Mouse (Mus musculus) liver, embryonic 12.5 days (tissue): ENCODE measurements around the gene Pih1d1. TPM values are rescaled to one million over a fixed set of nuclear protein-coding genes. Genes with fewer than 3 reads are reported as not detected.
"Not testable (repeated sequence)": the region's sequence is repeated elsewhere in the genome, so short reads cannot be mapped to it uniquely, and the experiment has no call there.

Source experiments
- ATAC-seq: fragments of 200-750 bp; cut with Nextera tagmentation; 2 replicates; pipeline ENCODE4 v1.8.0; 2017; ENCODE audit warnings: moderate number of reproducible peaks, mild to moderate bottlenecking, moderate library complexity
- H3K27ac ChIP-seq: fragments of 300-500 bp; sonication (generic); 2 replicates; pipeline ENCODE4 v1.5.1; 2016; ENCODE audit warnings: mild to moderate bottlenecking
- H3K27me3 ChIP-seq: fragments of 300-500 bp; sonication (generic); replicated peaks from 2 replicates; pipeline ENCODE4 v1.6.1; 2016; ENCODE audit warnings: mild to moderate bottlenecking, moderate library complexity
- H3K36me3 ChIP-seq: fragments of 300-500 bp; sonication (generic); 2 replicates; pipeline ENCODE4 v1.6.1; 2016; ENCODE audit warnings: mild to moderate bottlenecking, moderate library complexity
- H3K4me1 ChIP-seq: fragments of 300-500 bp; sonication (generic); 2 replicates; pipeline ENCODE4 v1.6.1; 2016
- H3K4me2 ChIP-seq: fragments of 300-500 bp; sonication (generic); 2 replicates; pipeline ENCODE4 v1.6.1; 2016; ENCODE audit warnings: mild to moderate bottlenecking, moderate library complexity
- H3K4me3 ChIP-seq: fragments of 300-500 bp; sonication (generic); 2 replicates; pipeline ENCODE4 v1.5.1; 2016; ENCODE audit warnings: mild to moderate bottlenecking, moderate library complexity
- H3K9ac ChIP-seq: fragments of 300-500 bp; sonication (generic); 2 replicates; pipeline ENCODE4 v1.6.1; 2016; ENCODE audit warnings: mild to moderate bottlenecking, moderate library complexity
- H3K9me3 ChIP-seq: fragments of 300-500 bp; sonication (generic); replicated peaks from 2 replicates; pipeline ENCODE4 v1.6.1; 2016; ENCODE audit warnings: mild to moderate bottlenecking, moderate library complexity
- WGBS: fragments of 180-500 bp; shearing (Covaris S2); methylation state at CpG from one replicate; pipeline ENCODE4 v1.1.7; 2016; ENCODE audit not compliant: insufficient replicate concordance; 5-methylcytosine and 5-hydroxymethylcytosine counted together
- polyA plus RNA-seq: library from polyadenylated mRNA; unstranded; fragments of >200 nt; fragmentation: Nextera tagmentation; extraction: Ambion mirVana; gene quantifications from 2 replicates; pipeline ENCODE4 v1.2.1, GENCODE M21; 2016

The Pih1d1 gene
- polyA plus RNA-seq: 60.5 and 61.7 TPM in 2 replicates

GRCm38 (mm10) chr7:45154096-45154992, at the start of gene Pih1d1, which contains the start of gene Aldh16a1:
Gene Pih1d1, plus strand, starts transcription at chr7:45154303.
Gene Aldh16a1, minus strand, starts transcription at chr7:45154584.
- Histone ChIP-seq H3K36me3 (peaks cover 29% of the 10 kb centered on the region; the same call in 1 of the 2 replicates), H3K4me1 (peaks cover 41% of the 10 kb centered on the region), H3K4me3 (peak within 1 kb of the TSS; percentile 73), H3K27ac (peak within 1 kb of the TSS; percentile 92), H3K9ac (peak within 1 kb of the TSS; percentile 82), H3K27me3 (no peaks in the 10 kb centered on the region), H3K4me2 (peak within 1 kb of the TSS; percentile 76), H3K9me3 (no peaks in the 10 kb centered on the region)
- 3% methylated on average over 68 of the region's 69 CpGs for WGBS
- peak; percentile 94 for ATAC-seq

GRCm38 (mm10) chr7:45104941-45105340, 49.2 kb upstream of the Pih1d1 start:
- Histone ChIP-seq H3K4me2 (no peak overlapping the region), H3K9ac (no peak overlapping the region), H3K27ac (no peak overlapping the region), H3K27me3 (no peaks in the 10 kb centered on the region), H3K36me3 (no peaks in the 10 kb centered on the region), H3K4me1 (peaks cover 28% of the 10 kb centered on the region), H3K9me3 (no peaks in the 10 kb centered on the region), H3K4me3 (no peak overlapping the region)
- 74% methylated on average over 5 of the region's 5 CpGs for WGBS
- no peak for ATAC-seq

- Histone ChIP-seq H3K27me3 (no peaks in the 10 kb centered on the region), H3K4me2 (no peak overlapping the region), H3K4me1 (peaks cover 33% of the 10 kb centered on the region), H3K4me3 (no peak overlapping the region), H3K9ac (no peak overlapping the region), H3K9me3 (no peaks in the 10 kb centered on the region), H3K36me3 (no peaks in the 10 kb centered on the region), H3K27ac (no peak overlapping the region)
- no peak for ATAC-seq
- WGBS: 69% methylated on average over 8 of the region's 8 CpGs
Observed at GRCm38 (mm10) chr7:45105491-45105890, 48.6 kb upstream of the Pih1d1 start.

GRCm38 (mm10) chr7:45106441-45106840, 47.7 kb upstream of the Pih1d1 start:
- ATAC-seq: no peak

GRCm38 (mm10) chr7:45107052-45107645, 47.0 kb upstream of the Pih1d1 start:
- Histone ChIP-seq H3K4me1 (peaks cover 31% of the 10 kb centered on the region), H3K4me3 (no peak overlapping the region), H3K36me3 (no peaks in the 10 kb centered on the region), H3K9me3 (no peaks in the 10 kb centered on the region), H3K4me2 (no peak overlapping the region), H3K27ac (no peak overlapping the region), H3K9ac (no peak overlapping the region), H3K27me3 (no peaks in the 10 kb centered on the region)
- WGBS: 20% methylated on average over 5 of the region's 5 CpGs
- ATAC-seq: no peak

More at GRCm38 (mm10) chr7:45106441-45106840, 47.7 kb upstream of the Pih1d1 start:
- no peaks in the 10 kb centered on the region for H3K9me3 ChIP-seq
- H3K27me3 ChIP-seq: no peaks in the 10 kb centered on the region
- no peak overlapping the region for H3K27ac ChIP-seq
- H3K9ac ChIP-seq: no peak overlapping the region
- H3K4me2 ChIP-seq: no peak overlapping the region
- WGBS: 63% methylated on average over 6 of the region's 6 CpGs
- H3K4me1 ChIP-seq: peaks cover 33% of the 10 kb centered on the region
- no peaks in the 10 kb centered on the region for H3K36me3 ChIP-seq
- H3K4me3 ChIP-seq: no peak overlapping the region

GRCm38 (mm10) chr7:45110089-45110488, 44.0 kb upstream of the Pih1d1 start:
- H3K4me1 ChIP-seq: peaks cover 35% of the 10 kb centered on the region
- not testable (repeated sequence) for H3K27me3 ChIP-seq, H3K36me3 ChIP-seq, H3K4me2 ChIP-seq, H3K27ac ChIP-seq, H3K9me3 ChIP-seq, ATAC-seq, H3K4me3 ChIP-seq, H3K9ac ChIP-seq
- 76% methylated on average over 4 of the region's 4 CpGs for WGBS

GRCm38 (mm10) chr7:45111940-45112339, 42.2 kb upstream of the Pih1d1 start:
- Histone ChIP-seq H3K9me3 (no peaks in the 10 kb centered on the region), H3K4me2 (no peak overlapping the region), H3K4me3 (no peak overlapping the region), H3K27me3 (no peaks in the 10 kb centered on the region), H3K27ac (no peak overlapping the region), H3K4me1 (peaks cover 37% of the 10 kb centered on the region), H3K36me3 (no peaks in the 10 kb centered on the region), H3K9ac (no peak overlapping the region)
- 49% methylated on average over 2 of the region's 2 CpGs for WGBS
- no peak for ATAC-seq

GRCm38 (mm10) chr7:45112529-45112928, 41.6 kb upstream of the Pih1d1 start:
- ATAC-seq: peak; percentile 28; the same call in 1 of the 2 replicates
- Histone ChIP-seq H3K9me3 (no peaks in the 10 kb centered on the region), H3K4me3 (no peak overlapping the region), H3K4me1 (peaks cover 39% of the 10 kb centered on the region), H3K27ac (no peak overlapping the region), H3K27me3 (no peaks in the 10 kb centered on the region), H3K36me3 (no peaks in the 10 kb centered on the region), H3K4me2 (no peak overlapping the region), H3K9ac (no peak overlapping the region)
- WGBS: 26% methylated on average over 3 of the region's 3 CpGs

- H3K27ac ChIP-seq: no peak overlapping the region
- H3K4me2 ChIP-seq: peak overlapping the region; percentile 7; the same call in 1 of the 2 replicates
- peaks cover 48% of the 10 kb centered on the region for H3K4me1 ChIP-seq
- no peaks in the 10 kb centered on the region for H3K27me3 ChIP-seq
- H3K9ac ChIP-seq: 0 out of 2 replicates have a peak overlapping the region, but pooled peaks have one; percentile 35
- H3K9me3 ChIP-seq: no peaks in the 10 kb centered on the region
- H3K4me3 ChIP-seq: no peak overlapping the region
- H3K36me3 ChIP-seq: 0 out of 2 replicates have a peak, but pooled peaks cover 6% of the 10 kb centered on the region
- 18% methylated on average over 2 of the region's 2 CpGs for WGBS
- ATAC-seq: peak; percentile 65; the same call in 1 of the 2 replicates
Observed at GRCm38 (mm10) chr7:45113476-45113875, 40.6 kb upstream of the Pih1d1 start.

- ATAC-seq: no peak
- no peak overlapping the region for H3K4me2 ChIP-seq
- peaks cover 73% of the 10 kb centered on the region for H3K4me1 ChIP-seq
- peaks cover 44% of the 10 kb centered on the region for H3K36me3 ChIP-seq
- peak overlapping the region; percentile 15; the same call in 1 of the 2 replicates for H3K9ac ChIP-seq
- no peaks in the 10 kb centered on the region for H3K27me3 ChIP-seq
- no peaks in the 10 kb centered on the region for H3K9me3 ChIP-seq
- peak overlapping the region; percentile 12; the same call in 1 of the 2 replicates for H3K27ac ChIP-seq
- WGBS: 62% methylated on average over 8 of the region's 8 CpGs
- H3K4me3 ChIP-seq: no peak overlapping the region
Observed at GRCm38 (mm10) chr7:45117566-45117965, 36.5 kb upstream of the Pih1d1 start.

GRCm38 (mm10) chr7:45118336-45118735, 35.8 kb upstream of the Pih1d1 start:
- H3K27me3 ChIP-seq: no peaks in the 10 kb centered on the region
- peaks cover 51% of the 10 kb centered on the region for H3K36me3 ChIP-seq
- ATAC-seq: no peak
- whole genome bisulfite sequencing: 58% methylated on average over 6 of the region's 6 CpGs
- H3K4me2 ChIP-seq: no peak overlapping the region
- no peaks in the 10 kb centered on the region for H3K9me3 ChIP-seq
- H3K4me3 ChIP-seq: no peak overlapping the region
- peak overlapping the region; percentile 12; the same call in 1 of the 2 replicates for H3K27ac ChIP-seq
- H3K4me1 ChIP-seq: peaks cover 73% of the 10 kb centered on the region
- no peak overlapping the region for H3K9ac ChIP-seq
